Mouse (Mus musculus): ENCODE measurements at regions not wholly inside any gene's neighbourhood (a gene's known extent, or its start where the extent isn't known, plus 50 kb on each side); places are given as distances from the start of the nearest gene placed in this dataset. TPM values are rescaled to one million over a fixed set of nuclear protein-coding genes. Genes with fewer than 3 reads are reported as not detected.

DNA sequence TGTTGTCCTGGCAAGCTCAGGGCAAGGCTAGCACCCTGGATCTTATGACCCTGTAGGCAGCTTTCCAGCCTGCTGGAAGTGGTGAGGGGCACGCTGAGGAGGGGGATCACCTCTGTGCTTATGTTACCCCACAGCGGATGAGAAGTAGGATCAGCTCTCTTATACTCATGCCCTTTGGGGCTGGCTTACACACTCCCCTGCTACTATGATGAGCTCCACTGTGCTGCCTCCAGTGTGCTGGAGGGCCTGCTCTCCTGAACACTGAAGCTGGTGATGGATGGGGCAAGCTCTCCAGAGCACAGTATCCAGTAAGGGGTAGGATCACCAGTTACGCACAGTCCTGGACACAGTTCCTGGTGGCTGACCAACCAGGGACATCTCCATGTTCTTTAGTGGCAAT lies 118.3 kb upstream of the Syt1 start:
- Histone ChIP-seq H3K9me3 (no peaks in the 10 kb centered on the region), H3K27ac (no peak overlapping the region), H3K4me3 (no peak overlapping the region), H3K27me3 (ENCODE audit: insufficient read depth, poor library complexity, severe bottlenecking) (no peaks in the 10 kb centered on the region), H3K36me3 (no peaks in the 10 kb centered on the region), H3K4me1 (no peaks in the 10 kb centered on the region)
- DNase-seq (ENCODE audit: low spot score) = no peak
- 90% methylated on average over 3 of the region's 3 CpGs for WGBS

DNA sequence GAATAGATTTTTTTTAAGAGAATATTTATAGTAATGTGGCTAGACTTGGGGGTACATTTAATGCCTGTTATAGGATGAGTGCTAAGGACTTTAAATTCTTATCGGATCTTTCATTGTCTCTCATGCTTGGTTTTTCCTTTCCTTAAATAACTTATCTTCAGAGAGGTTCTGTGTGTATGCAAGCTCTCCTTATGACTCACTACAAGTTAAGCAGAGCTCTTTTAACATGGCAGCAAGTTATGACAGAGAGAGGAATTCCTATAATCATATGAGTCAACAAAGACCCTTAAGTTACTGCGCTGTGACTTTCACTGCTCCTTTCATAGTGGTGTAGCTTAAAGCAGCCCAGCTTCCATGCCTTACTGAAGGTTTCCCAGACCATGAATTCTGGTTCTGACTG lies 115.9 kb upstream of the Syt1 start:
- Histone ChIP-seq H3K36me3 (no peaks in the 10 kb centered on the region), H3K27ac (no peak overlapping the region), H3K27me3 (ENCODE audit: insufficient read depth, poor library complexity, severe bottlenecking) (no peaks in the 10 kb centered on the region), H3K4me1 (no peaks in the 10 kb centered on the region), H3K4me3 (no peak overlapping the region), H3K9me3 (no peaks in the 10 kb centered on the region)
- WGBS = 79% methylated on average over 2 of the region's 2 CpGs
- DNase-seq (ENCODE audit: low spot score) = no peak

DNA sequence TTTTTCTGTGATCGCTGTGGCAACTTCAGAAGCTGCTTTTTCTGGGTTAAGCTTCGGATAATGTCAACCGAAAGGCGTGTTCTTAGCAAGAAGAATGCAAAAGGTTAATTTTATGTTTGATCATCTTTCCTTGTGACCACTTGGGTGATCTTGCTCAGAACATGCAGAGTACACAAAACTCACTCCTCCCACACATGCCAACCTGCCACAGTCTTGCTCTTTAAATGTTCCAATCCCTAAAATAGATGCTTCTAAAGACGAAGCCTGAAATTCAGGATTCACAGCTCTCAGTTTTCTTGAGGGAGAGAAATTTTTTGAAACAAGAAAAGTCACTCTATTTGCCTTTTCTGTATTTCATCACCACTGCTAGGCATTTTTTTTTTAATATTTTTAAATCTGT lies 106.4 kb upstream of the Syt1 start:
- Histone ChIP-seq H3K27ac (no peak overlapping the region), H3K9me3 (no peaks in the 10 kb centered on the region), H3K36me3 (no peaks in the 10 kb centered on the region), H3K4me1 (no peaks in the 10 kb centered on the region), H3K4me3 (no peak overlapping the region), H3K27me3 (ENCODE audit: insufficient read depth, poor library complexity, severe bottlenecking) (no peaks in the 10 kb centered on the region)
- 89% methylated on average over 5 of the region's 5 CpGs for WGBS
- DNase-seq (ENCODE audit: low spot score) = no peak

DNA sequence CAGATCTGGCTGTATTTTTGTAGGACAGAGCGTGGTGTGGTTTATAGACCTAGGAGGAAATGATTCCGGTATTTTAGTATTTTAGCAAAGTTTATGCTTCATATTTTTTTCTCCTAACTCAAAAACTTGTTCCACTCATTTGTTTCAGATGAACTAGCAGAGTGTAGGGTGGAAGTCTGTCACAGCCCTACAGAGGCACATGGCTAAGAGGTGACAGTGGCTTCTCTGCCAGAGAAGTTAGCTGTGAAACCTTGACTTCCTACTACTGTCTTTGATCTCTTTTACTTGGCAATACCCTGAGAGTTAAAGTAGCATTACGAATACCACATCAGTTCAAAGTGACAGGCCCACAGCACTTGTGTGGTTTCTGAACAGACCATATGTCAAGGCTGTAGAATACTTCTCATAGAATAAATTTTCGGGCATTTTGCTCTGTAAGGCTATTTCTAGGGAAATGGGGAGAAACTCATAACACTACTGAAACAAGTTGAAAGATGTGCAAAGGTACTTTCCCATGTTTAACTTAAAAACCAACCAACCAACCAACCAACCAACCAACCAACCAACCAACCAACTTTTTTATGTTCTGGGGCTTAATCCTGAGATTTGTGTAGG lies 104.3 kb upstream of the Syt1 start:
- Histone ChIP-seq H3K27me3 (ENCODE audit: insufficient read depth, poor library complexity, severe bottlenecking) (no peaks in the 10 kb centered on the region), H3K36me3 (no peaks in the 10 kb centered on the region), H3K9me3 (no peaks in the 10 kb centered on the region), H3K4me3 (no peak overlapping the region), H3K4me1 (no peaks in the 10 kb centered on the region), H3K27ac (no peak overlapping the region)
- WGBS = 76% methylated on average over 4 of the region's 4 CpGs
- no peak for DNase-seq (ENCODE audit: low spot score)

DNA sequence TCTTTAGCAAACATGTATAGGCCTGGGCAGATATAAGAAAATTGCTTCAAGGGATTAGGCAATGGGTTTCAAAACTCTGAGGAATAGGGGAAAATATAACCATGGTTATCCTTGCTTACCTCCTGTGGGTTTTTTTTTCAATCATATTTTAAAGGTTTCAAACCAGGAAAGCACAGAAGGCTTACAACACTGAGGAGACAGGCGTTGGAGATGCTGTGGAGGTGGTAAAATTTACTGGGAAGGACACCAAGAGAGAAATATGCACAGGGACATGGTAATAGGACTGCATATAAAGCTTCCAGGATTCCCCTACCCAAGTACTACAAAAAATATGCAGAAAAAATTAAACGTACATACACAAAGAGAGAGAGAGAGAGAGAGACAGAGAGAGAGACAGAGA lies 95.0 kb upstream of the Syt1 start:
- no peak overlapping the region for H3K27ac ChIP-seq
- H3K4me3 ChIP-seq = no peak overlapping the region
- WGBS = 74% methylated on average over 2 of the region's 2 CpGs
- no peaks in the 10 kb centered on the region for H3K27me3 ChIP-seq (ENCODE audit: insufficient read depth, poor library complexity, severe bottlenecking)
- H3K4me1 ChIP-seq = no peaks in the 10 kb centered on the region
- no peaks in the 10 kb centered on the region for H3K9me3 ChIP-seq
- H3K36me3 ChIP-seq = no peaks in the 10 kb centered on the region
- no peak for DNase-seq (ENCODE audit: low spot score)

DNA sequence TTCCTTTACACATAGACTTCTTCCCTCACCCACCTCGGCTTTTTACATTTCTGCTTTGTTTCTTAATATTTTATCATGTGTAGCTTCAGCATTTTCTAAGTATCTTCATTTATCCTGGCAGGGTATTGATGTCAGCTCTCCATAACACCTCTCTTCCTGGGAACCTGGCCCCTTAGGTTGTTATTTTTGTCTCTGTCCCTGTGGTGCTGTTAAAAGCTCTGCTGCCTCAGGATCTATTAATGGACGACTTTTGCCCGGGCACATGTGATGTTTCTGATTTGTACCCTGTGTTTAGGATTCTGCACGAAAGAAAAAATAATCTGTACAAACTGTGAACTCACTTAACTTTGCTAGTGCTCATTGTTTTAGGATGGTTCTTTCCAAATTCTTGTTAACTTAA lies 81.4 kb upstream of the Syt1 start:
- no peaks in the 10 kb centered on the region for H3K36me3 ChIP-seq
- H3K9me3 ChIP-seq = no peaks in the 10 kb centered on the region
- 54% methylated on average over 4 of the region's 4 CpGs for WGBS
- no peaks in the 10 kb centered on the region for H3K27me3 ChIP-seq (ENCODE audit: insufficient read depth, poor library complexity, severe bottlenecking)
- no peaks in the 10 kb centered on the region for H3K4me1 ChIP-seq
- DNase-seq (ENCODE audit: low spot score) = no peak
- no peak overlapping the region for H3K4me3 ChIP-seq
- peak overlapping the region; percentile 53; the same call in 1 of the 2 replicates for H3K27ac ChIP-seq

DNA sequence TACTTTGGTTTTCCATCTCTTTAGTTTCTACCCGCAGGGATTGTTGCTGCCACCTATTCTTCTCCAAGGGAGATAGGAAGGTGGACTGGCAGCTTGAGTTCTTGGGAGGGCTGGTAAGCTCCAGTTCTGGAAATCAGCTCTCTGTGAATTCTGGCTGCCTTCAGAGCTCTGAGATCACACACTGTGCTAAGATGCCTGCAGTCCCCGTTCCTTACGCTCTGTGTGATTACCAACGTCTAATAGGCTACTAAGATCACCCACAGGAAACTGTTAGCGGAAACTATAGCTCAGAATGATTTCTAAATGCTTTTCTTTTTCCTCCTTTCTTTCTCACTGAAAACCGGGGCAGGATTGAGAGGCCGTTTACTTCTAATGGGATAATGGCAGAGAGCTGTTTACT lies 69.0 kb upstream of the Syt1 start:
- H3K4me1 ChIP-seq = peaks cover 7% of the 10 kb centered on the region; the same call in 1 of the 2 replicates
- WGBS = 48% methylated on average over 7 of the region's 7 CpGs
- H3K27ac ChIP-seq = no peak overlapping the region
- no peaks in the 10 kb centered on the region for H3K9me3 ChIP-seq
- no peak overlapping the region for H3K4me3 ChIP-seq
- no peak for DNase-seq (ENCODE audit: low spot score)
- no peaks in the 10 kb centered on the region for H3K36me3 ChIP-seq
- no peaks in the 10 kb centered on the region for H3K27me3 ChIP-seq (ENCODE audit: insufficient read depth, poor library complexity, severe bottlenecking)

DNA sequence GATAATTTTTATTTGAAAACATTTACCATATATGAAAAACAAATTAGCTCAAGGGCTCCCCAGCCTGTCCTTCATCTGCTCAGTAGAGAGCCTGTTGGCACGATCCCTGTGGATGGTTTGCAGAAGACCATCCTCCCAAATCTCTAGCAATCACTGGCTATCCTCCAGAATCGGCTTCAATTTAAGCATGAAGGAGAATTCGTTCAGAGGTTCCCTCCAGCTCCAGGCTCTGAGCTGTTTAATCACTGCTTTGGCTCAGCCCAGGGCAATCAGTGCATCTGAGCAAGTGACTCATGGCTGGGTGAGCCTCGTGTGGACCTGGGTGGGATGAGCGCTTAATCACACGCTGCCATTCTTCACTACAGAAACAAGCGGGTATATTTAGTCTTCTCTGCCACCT lies 63.4 kb upstream of the Syt1 start:
- WGBS = 81% methylated on average over 7 of the region's 7 CpGs
- no peaks in the 10 kb centered on the region for H3K9me3 ChIP-seq
- H3K36me3 ChIP-seq = no peaks in the 10 kb centered on the region
- H3K4me3 ChIP-seq = no peak overlapping the region
- no peaks in the 10 kb centered on the region for H3K27me3 ChIP-seq (ENCODE audit: insufficient read depth, poor library complexity, severe bottlenecking)
- DNase-seq (ENCODE audit: low spot score) = no peak
- H3K27ac ChIP-seq = no peak overlapping the region
- no peaks in the 10 kb centered on the region for H3K4me1 ChIP-seq

Small RNAs in the stretch of these regions (microRNA-seq; reads per million reads assigned to microRNA genes)
- gene Gm44495 = not detected
